Mouse (Mus musculus) telencephalon, adult 2 months (tissue): ENCODE data around the gene Olfr1087.
"Not testable (repeated sequence)": the region's sequence is repeated elsewhere in the genome, so short reads cannot be mapped to it uniquely, and the experiment has no call there.

Experiments used
- DNase-seq: peaks from one replicate; pipeline ENCODE4 v3.0.0-alpha.2; 2011; ENCODE audit warnings: low read depth, low spot score

Gene Olfr1087

GRCm38 (mm10) chr2:86698295-86698694 is at the start of gene Olfr1087:
TSS of gene Olfr1087 (minus strand) at chr2:86698395.
- DNase-seq, result no peak

DNA sequence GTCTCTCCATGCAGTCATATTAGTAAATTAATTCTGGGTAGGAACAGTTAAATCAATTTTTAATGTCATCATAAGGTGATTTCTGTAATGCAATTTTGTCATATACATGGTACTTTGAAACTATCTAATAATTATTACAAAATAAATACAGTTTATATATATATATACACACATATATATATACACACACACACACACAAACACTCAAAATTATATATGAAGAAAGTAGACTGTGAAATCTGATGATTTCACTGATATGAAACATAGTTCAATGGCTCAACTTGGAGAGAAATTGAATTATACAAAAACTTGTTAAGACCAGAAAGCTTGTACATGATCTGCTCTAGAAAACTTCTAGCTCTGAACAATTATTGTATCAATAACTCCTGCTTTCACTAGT is 35.4 kb upstream of the Olfr1087 start, which contains the start of gene Olfr1089:
Olfr1089 (minus strand) TSS at position 101 of the 400 bp plus-strand sequence.
- no peak for DNase-seq

DNA sequence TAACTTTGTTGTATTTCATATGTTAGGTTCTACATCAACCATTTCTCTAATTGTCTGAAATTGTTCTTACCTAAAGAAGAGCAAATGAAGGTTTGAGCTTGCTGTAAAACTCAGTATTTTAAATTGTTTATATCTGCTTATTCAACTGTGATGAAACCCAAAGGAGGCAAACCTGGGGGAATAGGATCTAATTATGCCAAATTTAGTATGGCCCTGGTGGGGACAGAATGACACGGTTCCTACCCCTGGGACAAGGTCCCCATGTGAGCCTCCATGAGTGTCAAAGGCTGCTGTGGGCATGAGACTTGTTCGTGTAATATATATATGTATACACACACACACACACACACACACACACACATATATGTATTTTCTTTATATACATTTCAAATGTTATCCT is 18.2 kb downstream of the Olfr1087 start, which contains the start of gene Olfr1086:
Olfr1086 (minus strand) TSS at position 101 of the 400 bp plus-strand sequence.
- no peak for DNase-seq

GRCm38 (mm10) chr2:86661919-86662318 is 36.3 kb downstream of the Olfr1087 start, which contains the start of gene Olfr1085:
TSS of gene Olfr1085 (minus strand) at chr2:86662019.
- no peak for DNase-seq

GRCm38 (mm10) chr2:86639625-86640024 is 58.6 kb downstream of the Olfr1087 start, which contains the start of gene Olfr1084:
TSS of gene Olfr1084 (minus strand) at chr2:86639725.
- DNase-seq, result not testable (repeated sequence)
